In the genomic region with DNA sequence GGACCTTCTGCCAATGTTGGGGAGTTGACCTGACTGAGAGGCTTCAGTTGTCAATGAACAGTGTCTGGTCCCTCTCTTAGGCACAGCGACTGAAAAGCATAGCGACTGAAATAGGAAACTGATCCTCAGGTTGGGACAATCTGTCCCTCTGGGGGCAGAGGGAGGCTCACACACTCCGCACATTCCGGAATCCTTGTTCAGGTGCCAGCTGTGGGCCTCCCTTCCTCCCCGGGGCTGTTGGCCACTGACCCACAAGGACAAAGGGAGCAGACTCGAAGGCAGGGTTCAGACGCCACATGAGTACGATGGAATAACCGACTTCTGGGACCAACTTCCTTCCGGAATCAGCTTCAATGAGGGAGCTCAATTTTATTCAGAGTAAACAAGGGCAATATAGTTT, we compare ENCODE assay signal across 22 mouse cellular contexts. TPM values are rescaled to one million over a fixed set of nuclear protein-coding genes. Genes with fewer than 3 reads are reported as not detected.
DNase-seq lines count a peak whose midpoint lies in the region; TF ChIP-seq lines count a peak whose summit lies in the region.
"Had no signal": no experiment of that assay in that cellular context is flagged by ENCODE, and none has a peak within 500 bp of the region (broad histone marks: within the 10 kb centered on the region; RNA-seq: fewer than 3 reads in every experiment).

No protein-coding gene starts in this region.

- H3K27ac ChIP-seq in gastrocnemius, adult 2 months = no peak overlapping the region
- H3K27ac ChIP-seq: embryonic facial prominence, embryonic 10.5 days; embryonic facial prominence, embryonic 12.5 days; forebrain, embryonic 13.5 days; forebrain, embryonic 15.5 days had no signal

- TF ChIP-seq CTCF in gastrocnemius, adult 2 months (IDR thresholded peaks at IDR 0.05) = no peak

- intact Hi-C loops in gastrocnemius, adult 2 months (cut with DNase I) = no loop called here
- intact Hi-C loops in heart, postnatal 10 days (cut with DNase I) = no loop called here

- no peak overlapping the region for H3K4me3 ChIP-seq in gastrocnemius, adult 2 months
- H3K4me3 ChIP-seq: embryonic facial prominence, embryonic 10.5 days; embryonic facial prominence, embryonic 12.5 days; forebrain, embryonic 13.5 days; forebrain, embryonic 15.5 days had no signal

- peak; percentile 12 for DNase-seq in adrenal gland, postnatal 14 days
- no peak for DNase-seq in adrenal gland, adult 18-20 months (ENCODE audit: low spot score in 2 of 2)
- DNase-seq in gastrocnemius, adult 2 months = peak; percentile 34
- no peak for DNase-seq in gastrocnemius, postnatal 10 days
- DNase-seq in heart, adult 11 months = peak; percentile 74
- no peak for DNase-seq in heart, postnatal 10 days
- DNase-seq: adrenal gland, adult 2 months; adrenal gland, postnatal 10 days; adrenal gland, postnatal 36 days; B cell, adult 2 months; cerebellum, adult 11-12 months; cerebellum, adult 2 months; cerebellum, adult 9-10 months; cerebellum, postnatal 10 days; cerebellum, postnatal 25 days; forebrain, postnatal 0 days had no signal

RNA-seq across cellular contexts. Expression of gene Mttp, which starts 16.9 kb away (rescaled TPM):
- 8.0 and 22.6 TPM in 2 replicates for total RNA-seq in adrenal gland, postnatal 14 days (2021)
- 10 to 100 TPM in 1 of 2 experiments, 1 to 10 TPM in 1; 3.7 to 10.4 TPM for total RNA-seq in adrenal gland, adult 18-20 months (2021)
- total RNA-seq in gastrocnemius, adult 2 months (2021) = 1 to 10 TPM; 1.0 to 2.0 TPM
- 1 to 10 TPM; 3.6 to 3.7 TPM for total RNA-seq in gastrocnemius, postnatal 10 days (2021)
- total RNA-seq in heart, postnatal 10 days (2021) = 1 to 10 TPM; 8.4 to 9.0 TPM

RNA-seq across cellular contexts. Expression of gene Trmt10a, which starts 18.4 kb away (rescaled TPM):
- 11.7 and 14.7 TPM in 2 replicates for total RNA-seq in adrenal gland, postnatal 14 days (2021)
- total RNA-seq in adrenal gland, adult 18-20 months (2021) = 10 to 100 TPM in 1 of 2 experiments, 1 to 10 TPM in 1; 7.6 to 10.8 TPM
- total RNA-seq in gastrocnemius, adult 2 months (2021) = 1 to 10 TPM; 1.6 to 2.1 TPM
- 1 to 10 TPM; 4.2 to 4.5 TPM for total RNA-seq in gastrocnemius, postnatal 10 days (2021)
- total RNA-seq in heart, postnatal 10 days (2021) = 1 to 10 TPM; 3.2 to 4.3 TPM

RNA-seq across cellular contexts. Expression of gene 4930579F01Rik, which starts 32.0 kb away (rescaled TPM):
- not detected in 2 replicates for total RNA-seq in adrenal gland, postnatal 14 days (2021)
- total RNA-seq in adrenal gland, adult 18-20 months (2021) = not detected
- not detected for total RNA-seq in gastrocnemius, adult 2 months (2021)
- total RNA-seq in gastrocnemius, postnatal 10 days (2021) = not detected
- total RNA-seq in heart, postnatal 10 days (2021) = not detected
- total RNA-seq: adrenal gland, adult 2 months; adrenal gland, postnatal 10 days; adrenal gland, postnatal 36 days; CH12.LX; forebrain, postnatal 0 days; G1E had no signal

RNA-seq across cellular contexts. Expression of gene Adh7, which starts 55.9 kb away (rescaled TPM):
- 18.2 and 24.3 TPM in 2 replicates for total RNA-seq in adrenal gland, postnatal 14 days (2021)
- total RNA-seq in adrenal gland, adult 18-20 months (2021) = 100 to 1,000 TPM in 1 of 2 experiments, 1 to 10 TPM in 1; 2.8 to 129 TPM
- total RNA-seq in gastrocnemius, adult 2 months (2021) = under 1 TPM; 0.48 to 0.53 TPM
- total RNA-seq in gastrocnemius, postnatal 10 days (2021) = under 1 TPM; 0.20 to 0.28 TPM
- under 1 TPM in 1 of 2 experiments, not detected in 1; 0.10 TPM for total RNA-seq in heart, postnatal 10 days (2021)
- total RNA-seq: CH12.LX had no signal

Comparison
In these comparisons a context has a peak if more than half of its experiments do, and no peak if none do; other contexts are left out.
1. DNase-seq: peak in adrenal gland, postnatal 14 days (single experiment), gastrocnemius, adult 2 months (single experiment) and heart, adult 11 months (single experiment); none in adrenal gland, adult 18-20 months (0 of 2), gastrocnemius, postnatal 10 days (single experiment) and heart, postnatal 10 days (0 of 2).